Mouse (Mus musculus) embryonic facial prominence, embryonic 11.5 days (tissue): ENCODE results near the gene Tma7. TPM values are rescaled to one million over a fixed set of nuclear protein-coding genes. Genes with fewer than 3 reads are reported as not detected.

Experiments used
- ATAC-seq: fragments of 200-750 bp; cut with Nextera tagmentation; replicated peaks from 2 replicates; pipeline ENCODE4 v1.8.0; 2017; ENCODE audit warnings: low read depth; ENCODE audit not compliant: insufficient number of reproducible peaks, low FRiP score, low TSS enrichment
- DNase-seq: peaks from one replicate; pipeline ENCODE4 v3.0.0-alpha.2; 2015; ENCODE audit warnings: low spot score
- H3K27ac ChIP-seq: fragments of 300-500 bp; sonication (generic); replicated peaks from 2 replicates; pipeline ENCODE4 v1.5.1; 2014; ENCODE audit warnings: mild to moderate bottlenecking, low read depth, low read length, control low read depth
- H3K27me3 ChIP-seq: fragments of 300-500 bp; sonication (generic); 2 replicates; pipeline ENCODE4 v1.6.1; 2014; ENCODE audit warnings: mild to moderate bottlenecking, low read length, moderate library complexity, mixed read lengths; ENCODE audit not compliant: control insufficient read depth, insufficient read depth
- H3K36me3 ChIP-seq: fragments of 300-500 bp; sonication (generic); replicated peaks from 2 replicates; pipeline ENCODE4 v1.6.1; 2014; ENCODE audit warnings: low read depth, mild to moderate bottlenecking, low read length, moderate library complexity, mixed read lengths; ENCODE audit not compliant: control insufficient read depth, insufficient read depth
- H3K4me1 ChIP-seq: fragments of 300-500 bp; sonication (generic); 2 replicates; pipeline ENCODE4 v1.6.1; 2014; ENCODE audit warnings: low read length, mixed read lengths; ENCODE audit not compliant: control insufficient read depth, insufficient read depth
- H3K4me2 ChIP-seq: fragments of 300-500 bp; sonication (generic); 2 replicates; pipeline ENCODE4 v1.6.1; 2014; ENCODE audit warnings: low read depth, mild to moderate bottlenecking, control low read depth, low read length, moderate library complexity
- H3K4me3 ChIP-seq: fragments of 300-500 bp; sonication (generic); 2 replicates; pipeline ENCODE4 v1.5.1; 2014; ENCODE audit warnings: low read depth, low read length, control low read depth
- H3K9ac ChIP-seq: fragments of 300-500 bp; sonication (generic); replicated peaks from 2 replicates; pipeline ENCODE4 v1.6.1; 2014; ENCODE audit warnings: mild to moderate bottlenecking, control low read depth, low read length
- H3K9me3 ChIP-seq: fragments of 300-500 bp; sonication (generic); replicated peaks from 2 replicates; pipeline ENCODE4 v1.6.1; 2016; ENCODE audit warnings: mild to moderate bottlenecking, low read length, inconsistent platforms, mixed read lengths; ENCODE audit not compliant: control insufficient read depth
- WGBS: fragments of 180-500 bp; shearing (Covaris S2); extraction: QIAGEN DNeasy Blood & Tissue Kit; methylation state at CpG from one replicate; pipeline ENCODE4 v1.1.7; 2014; 5-methylcytosine and 5-hydroxymethylcytosine counted together
- polyA plus RNA-seq: library from polyadenylated mRNA; unstranded; fragments of >200 nt; fragmentation: Nextera tagmentation; extraction: Ambion mirVana; gene quantifications from 2 replicates; pipeline ENCODE4 v1.2.1, GENCODE M21; 2014

Tma7 gene
- polyA plus RNA-seq, 1 experiment from 2014 or later: 898 TPM

DNA sequence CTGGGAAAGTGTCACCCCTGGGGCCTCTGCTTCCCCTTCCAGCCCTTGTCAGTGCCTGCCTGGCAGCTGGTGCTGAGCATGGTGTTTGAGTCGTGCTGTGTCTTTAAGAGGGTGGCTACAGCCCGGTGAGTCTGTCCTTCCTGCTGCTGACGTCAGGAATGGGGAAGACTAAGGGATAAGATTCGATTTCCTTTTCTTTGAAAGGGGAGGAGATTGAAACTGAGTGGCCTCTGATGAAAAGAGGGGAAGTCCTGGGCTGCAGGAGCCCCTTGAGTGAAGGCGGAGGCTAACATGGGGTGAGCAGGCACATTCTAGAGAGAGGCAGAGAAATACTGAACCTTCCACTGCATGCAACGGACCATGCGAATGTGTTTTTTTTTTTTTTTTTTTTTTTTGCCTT is 27.7 kb downstream of the Tma7 start:
- Histone ChIP-seq H3K4me3 (no peak overlapping the region), H3K4me1 (peaks cover 3% of the 10 kb centered on the region; the same call in 1 of the 2 replicates), H3K27me3 (no peaks in the 10 kb centered on the region), H3K9ac (peak overlapping the region; percentile 37), H3K36me3 (peaks cover 6% of the 10 kb centered on the region), H3K27ac (no peak overlapping the region), H3K9me3 (no peaks in the 10 kb centered on the region), H3K4me2 (peak overlapping the region; percentile 32)
- DNase-seq: peak; percentile 73
- peak; percentile 66 for ATAC-seq
- WGBS: 11% methylated on average over 7 of the region's 7 CpGs

DNA sequence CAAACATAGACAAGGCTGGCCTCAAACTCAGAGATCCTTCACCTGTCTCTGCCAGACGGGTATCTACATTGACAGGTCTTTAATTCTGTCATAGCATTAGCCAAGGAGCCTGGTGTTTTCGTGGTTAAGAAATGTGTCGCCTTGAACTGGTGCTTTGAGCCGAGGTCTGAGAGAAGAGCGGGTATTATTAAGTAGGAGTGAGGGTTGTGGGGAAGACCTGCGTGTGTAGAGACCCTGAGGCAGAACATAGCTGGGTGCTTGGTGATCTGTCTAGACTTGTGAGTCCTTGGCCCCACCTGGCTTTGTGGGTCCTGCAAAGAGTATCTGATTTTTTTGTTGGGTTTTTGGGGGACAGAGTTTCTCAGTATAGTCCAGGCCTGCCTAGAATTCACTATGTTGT is 28.5 kb downstream of the Tma7 start:
- peaks cover 6% of the 10 kb centered on the region for H3K36me3 ChIP-seq
- DNase-seq: no peak
- no peaks in the 10 kb centered on the region for H3K27me3 ChIP-seq
- H3K9ac ChIP-seq: no peak overlapping the region; the same call in 1 of the 2 replicates
- H3K9me3 ChIP-seq: no peaks in the 10 kb centered on the region
- no peak overlapping the region for H3K4me2 ChIP-seq
- no peak overlapping the region for H3K4me3 ChIP-seq
- H3K27ac ChIP-seq: no peak overlapping the region
- no peak for ATAC-seq
- H3K4me1 ChIP-seq: peaks cover 3% of the 10 kb centered on the region; the same call in 1 of the 2 replicates
- 76% methylated on average over 6 of the region's 6 CpGs for WGBS

DNA sequence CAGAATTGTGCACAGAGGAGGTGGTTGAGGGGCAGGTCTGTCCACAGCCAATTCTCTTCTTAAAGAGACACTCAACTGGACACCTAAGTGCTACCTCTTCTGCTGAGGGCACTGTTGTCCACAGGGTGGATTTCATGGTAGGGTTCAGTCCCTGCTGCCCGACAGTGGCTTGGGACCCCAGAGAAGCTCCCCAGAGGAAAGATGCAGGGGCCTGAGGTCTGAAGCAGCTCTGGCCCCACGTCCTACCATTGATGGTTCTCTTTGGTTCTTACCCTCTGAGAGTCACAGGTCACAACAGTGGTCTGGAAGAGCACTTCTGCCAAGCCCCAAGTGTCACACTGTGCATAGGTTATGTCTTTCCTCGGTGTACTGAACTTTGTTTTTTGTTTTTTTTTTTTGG is 29.0 kb downstream of the Tma7 start:
- H3K36me3 ChIP-seq: peaks cover 6% of the 10 kb centered on the region
- no peak overlapping the region for H3K4me3 ChIP-seq
- no peak overlapping the region for H3K9ac ChIP-seq
- H3K27ac ChIP-seq: no peak overlapping the region
- H3K4me2 ChIP-seq: no peak overlapping the region
- H3K27me3 ChIP-seq: no peaks in the 10 kb centered on the region
- DNase-seq (no peak), ATAC-seq (no peak)
- H3K4me1 ChIP-seq: peaks cover 3% of the 10 kb centered on the region; the same call in 1 of the 2 replicates
- WGBS: 78% methylated on average over 3 of the region's 3 CpGs
- no peaks in the 10 kb centered on the region for H3K9me3 ChIP-seq

DNA sequence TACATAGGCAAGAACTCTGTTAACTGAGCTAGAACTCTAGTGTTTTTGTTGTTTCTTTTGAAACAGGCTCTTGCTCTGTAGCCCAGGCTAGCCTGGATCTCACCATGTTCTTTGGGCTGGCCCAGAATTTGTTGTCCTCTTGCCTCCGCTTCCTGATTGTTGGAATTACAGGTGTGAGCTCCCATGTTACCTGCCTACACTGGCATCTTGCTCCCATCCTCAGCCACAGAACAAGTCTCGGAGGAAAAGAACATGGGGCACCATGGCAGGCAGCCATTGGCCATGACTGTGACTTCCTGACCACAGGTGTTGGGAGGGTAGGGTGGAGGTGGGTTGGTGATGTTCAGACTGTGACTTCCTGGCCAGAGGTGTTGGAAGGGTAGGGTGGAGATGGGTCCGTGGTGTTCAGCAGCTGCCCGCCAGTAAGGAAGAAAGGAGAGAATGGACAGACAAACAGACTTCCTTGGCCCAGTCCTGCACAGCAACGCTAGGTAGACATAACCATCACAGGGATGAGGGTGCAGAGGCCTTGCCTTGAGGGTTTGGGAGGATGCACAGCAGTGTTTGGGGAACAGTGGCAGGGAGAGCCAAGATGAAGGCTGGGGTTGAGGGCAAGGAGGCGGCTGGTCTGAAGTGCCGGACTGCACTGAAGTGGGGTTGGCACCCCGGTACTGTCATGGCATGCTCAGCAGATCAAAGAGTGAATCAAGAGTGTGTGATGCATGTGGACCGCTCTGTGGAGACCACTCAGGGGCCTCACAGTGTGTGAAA is 29.7 kb downstream of the Tma7 start:
- no peak for ATAC-seq
- no peaks in the 10 kb centered on the region for H3K9me3 ChIP-seq
- no peak overlapping the region for H3K27ac ChIP-seq
- H3K27me3 ChIP-seq: no peaks in the 10 kb centered on the region
- peaks cover 3% of the 10 kb centered on the region; the same call in 1 of the 2 replicates for H3K4me1 ChIP-seq
- no peak overlapping the region for H3K4me2 ChIP-seq
- no peak overlapping the region for H3K4me3 ChIP-seq
- H3K9ac ChIP-seq: no peak overlapping the region
- 90% methylated on average over 9 of the region's 9 CpGs for whole genome bisulfite sequencing
- H3K36me3 ChIP-seq: peaks cover 4% of the 10 kb centered on the region
- DNase-seq: no peak

DNA sequence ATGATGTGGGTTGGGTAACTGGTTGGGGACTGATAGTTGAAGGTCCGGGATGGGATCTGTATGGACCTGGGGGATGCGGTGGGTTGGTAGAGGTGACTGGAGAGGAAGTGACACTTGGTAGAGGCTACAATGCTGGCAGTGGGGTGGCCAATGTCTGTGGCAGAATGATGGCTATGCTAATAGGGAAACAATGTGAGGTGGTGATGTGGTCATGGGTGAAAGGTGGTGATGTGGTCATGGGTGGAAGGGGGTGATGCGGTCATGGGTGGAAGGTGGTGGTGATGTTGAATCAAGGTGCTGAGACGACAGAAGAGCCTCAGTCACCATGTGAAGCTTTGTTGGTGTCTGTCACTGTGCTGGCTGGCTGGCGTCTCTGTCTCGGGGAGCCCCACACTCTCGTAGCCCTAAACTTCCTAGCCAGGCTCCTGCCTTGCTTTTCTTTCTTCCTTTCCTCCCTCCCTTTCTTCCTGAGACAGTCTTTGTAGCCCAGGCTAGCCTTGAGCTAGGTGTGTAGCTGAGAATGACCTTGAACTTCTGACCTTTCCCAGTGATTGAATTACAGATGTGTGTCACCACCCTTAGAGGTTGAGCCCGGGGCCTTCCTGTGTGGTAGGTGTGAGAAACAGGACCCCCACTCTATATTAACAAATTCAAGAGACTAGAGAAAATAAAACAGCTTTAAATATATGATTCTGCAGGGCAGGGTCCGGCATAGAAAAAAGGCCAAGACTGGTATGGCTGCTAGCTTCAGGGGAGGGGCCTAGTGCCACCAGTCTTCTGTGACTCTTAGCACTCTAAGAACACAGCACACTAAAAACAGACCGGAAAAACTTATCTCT is 30.5 kb downstream of the Tma7 start:
- H3K36me3 ChIP-seq: no peaks in the 10 kb centered on the region
- DNase-seq (no peak), ATAC-seq (no peak)
- no peaks in the 10 kb centered on the region for H3K27me3 ChIP-seq
- no peak overlapping the region for H3K4me2 ChIP-seq
- peaks cover 3% of the 10 kb centered on the region; the same call in 1 of the 2 replicates for H3K4me1 ChIP-seq
- 83% methylated on average over 10 of the region's 10 CpGs for WGBS
- H3K9ac ChIP-seq: no peak overlapping the region
- no peaks in the 10 kb centered on the region for H3K9me3 ChIP-seq
- no peak overlapping the region for H3K27ac ChIP-seq
- no peak overlapping the region for H3K4me3 ChIP-seq

DNA sequence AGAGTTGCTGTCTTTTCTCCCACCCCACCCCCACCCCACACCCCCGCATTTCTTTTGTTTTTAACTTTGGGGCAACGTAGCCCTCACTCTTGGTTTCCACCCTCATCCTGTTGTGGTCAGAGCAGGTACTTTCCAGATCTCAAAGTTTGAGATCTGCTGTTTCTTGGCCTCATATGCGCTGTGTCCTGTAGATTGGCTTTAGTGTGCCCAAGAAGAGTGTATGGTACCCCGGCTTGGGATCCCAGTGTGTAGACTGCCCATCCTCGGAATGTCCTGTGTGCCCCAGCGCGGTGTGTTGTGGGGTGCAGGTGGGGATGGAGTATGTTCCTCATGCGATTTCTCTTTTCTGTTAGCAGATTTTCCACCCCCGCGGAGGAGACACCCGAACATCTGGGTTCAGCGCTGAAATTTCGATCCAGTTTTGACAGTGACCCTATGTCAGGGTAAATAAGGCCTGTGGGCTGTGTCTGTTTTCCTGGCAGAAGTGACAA is 31.3 kb downstream of the Tma7 start:
- ATAC-seq (no peak), DNase-seq (no peak)
- H3K4me1 ChIP-seq: peaks cover 3% of the 10 kb centered on the region; the same call in 1 of the 2 replicates
- no peak overlapping the region for H3K4me3 ChIP-seq
- whole genome bisulfite sequencing: 89% methylated on average over 13 of the region's 13 CpGs
- no peaks in the 10 kb centered on the region for H3K27me3 ChIP-seq
- H3K4me2 ChIP-seq: no peak overlapping the region
- no peak overlapping the region for H3K9ac ChIP-seq
- no peaks in the 10 kb centered on the region for H3K9me3 ChIP-seq
- H3K27ac ChIP-seq: no peak overlapping the region
- H3K36me3 ChIP-seq: no peaks in the 10 kb centered on the region

DNA sequence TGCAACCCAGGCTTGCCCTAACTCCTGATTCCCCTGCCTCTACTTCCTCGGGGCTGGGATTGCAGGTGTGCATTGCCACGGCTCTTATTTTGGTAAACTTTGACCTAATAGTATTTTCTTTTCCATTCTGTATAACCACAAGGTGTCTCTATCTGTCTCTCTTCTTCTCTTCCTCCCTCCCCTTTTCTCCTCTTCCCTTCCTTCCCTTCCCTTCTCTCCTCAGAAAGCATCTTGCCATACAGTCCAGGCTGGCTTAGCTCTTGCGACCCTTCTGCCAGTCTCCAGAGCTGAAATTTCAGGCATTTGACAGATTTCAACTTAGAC is 31.8 kb downstream of the Tma7 start:
- H3K36me3 ChIP-seq: no peaks in the 10 kb centered on the region
- DNase-seq (no peak), ATAC-seq (no peak)
- no peak overlapping the region for H3K9ac ChIP-seq
- no peaks in the 10 kb centered on the region for H3K9me3 ChIP-seq
- no peak overlapping the region for H3K4me3 ChIP-seq
- no peaks in the 10 kb centered on the region for H3K27me3 ChIP-seq
- H3K4me1 ChIP-seq: peaks cover 3% of the 10 kb centered on the region; the same call in 1 of the 2 replicates
- H3K27ac ChIP-seq: no peak overlapping the region
- no peak overlapping the region for H3K4me2 ChIP-seq
- WGBS: 66% methylated on average over 3 of the region's 3 CpGs
